Mouse (Mus musculus) thymus, postnatal 0 days (tissue): Measurements from ENCODE around the gene Dnah5. TPM values are rescaled to one million over a fixed set of nuclear protein-coding genes. Genes with fewer than 3 reads are reported as not detected.
"Not testable (repeated sequence)": the region's sequence is repeated elsewhere in the genome, so short reads cannot be mapped to it uniquely, and the experiment has no call there.

Source experiments
- DNase-seq: peaks from one replicate; pipeline ENCODE4 v3.0.0-alpha.2; 2015; ENCODE audit warnings: low spot score
- polyA plus RNA-seq: library from polyadenylated mRNA; unstranded; fragments of >200 nt; fragmentation: Nextera tagmentation; extraction: Ambion mirVana; gene quantifications from 2 replicates; pipeline ENCODE4 v1.2.1, GENCODE M21; 2015

Gene Dnah5
- polyA plus RNA-seq, 1 experiment from 2014 or later = 0.03 TPM

GRCm38 (mm10) chr15:28307131-28307530, 103.6 kb downstream of the Dnah5 start:
- DNase-seq = no peak

GRCm38 (mm10) chr15:28307884-28308283, 104.3 kb downstream of the Dnah5 start:
- no peak for DNase-seq

GRCm38 (mm10) chr15:28310516-28310915, 107.0 kb downstream of the Dnah5 start:
- DNase-seq = no peak

- no peak for DNase-seq
Measured at GRCm38 (mm10) chr15:28313451-28313850, 109.9 kb downstream of the Dnah5 start.

- DNase-seq = no peak
Measured at GRCm38 (mm10) chr15:28315812-28316528, 112.4 kb downstream of the Dnah5 start.

- DNase-seq = no peak
Measured at GRCm38 (mm10) chr15:28322533-28322932, 119.0 kb downstream of the Dnah5 start.

GRCm38 (mm10) chr15:28326985-28327384, 123.4 kb downstream of the Dnah5 start:
- DNase-seq = no peak

- DNase-seq = no peak
Measured at GRCm38 (mm10) chr15:28327441-28327840, 123.9 kb downstream of the Dnah5 start.

GRCm38 (mm10) chr15:28341151-28341550, 137.6 kb downstream of the Dnah5 start:
- DNase-seq = no peak

- no peak for DNase-seq
Measured at GRCm38 (mm10) chr15:28367561-28367960, 164.0 kb downstream of the Dnah5 start.

GRCm38 (mm10) chr15:28370431-28370830, 166.9 kb downstream of the Dnah5 start:
- DNase-seq = no peak

- no peak for DNase-seq
Measured at GRCm38 (mm10) chr15:28371506-28371905, 168.0 kb downstream of the Dnah5 start.

- DNase-seq = no peak
Measured at GRCm38 (mm10) chr15:28374394-28374793, 170.8 kb downstream of the Dnah5 start.

- no peak for DNase-seq
Measured at GRCm38 (mm10) chr15:28380909-28381308, 177.4 kb downstream of the Dnah5 start.

GRCm38 (mm10) chr15:28393723-28394122, 190.2 kb downstream of the Dnah5 start:
- not testable (repeated sequence) for DNase-seq

GRCm38 (mm10) chr15:28395481-28395880, 191.9 kb downstream of the Dnah5 start:
- DNase-seq = no peak

- no peak for DNase-seq
Measured at GRCm38 (mm10) chr15:28398472-28398871, 194.9 kb downstream of the Dnah5 start.

- no peak for DNase-seq
Measured at GRCm38 (mm10) chr15:28399258-28399657, 195.7 kb downstream of the Dnah5 start.

GRCm38 (mm10) chr15:28404630-28405029, 201.1 kb downstream of the Dnah5 start:
- no peak for DNase-seq

- DNase-seq = no peak
Measured at GRCm38 (mm10) chr15:28405136-28405535, 201.6 kb downstream of the Dnah5 start.

- DNase-seq = no peak
Measured at GRCm38 (mm10) chr15:28439702-28440101, 236.2 kb downstream of the Dnah5 start.

GRCm38 (mm10) chr15:28444494-28444893, 240.9 kb downstream of the Dnah5 start:
- no peak for DNase-seq

- not testable (repeated sequence) for DNase-seq
Measured at GRCm38 (mm10) chr15:28461091-28461778, 257.7 kb downstream of the Dnah5 start.
